Mouse (Mus musculus) A20 (cell line): ENCODE measurements around the gene Pde4d.

Experiments
- DNase-seq: peaks from one replicate; pipeline ENCODE4 v3.0.0-alpha.2; 2011; ENCODE audit warnings: low read depth, low spot score

The Pde4d gene

DNA sequence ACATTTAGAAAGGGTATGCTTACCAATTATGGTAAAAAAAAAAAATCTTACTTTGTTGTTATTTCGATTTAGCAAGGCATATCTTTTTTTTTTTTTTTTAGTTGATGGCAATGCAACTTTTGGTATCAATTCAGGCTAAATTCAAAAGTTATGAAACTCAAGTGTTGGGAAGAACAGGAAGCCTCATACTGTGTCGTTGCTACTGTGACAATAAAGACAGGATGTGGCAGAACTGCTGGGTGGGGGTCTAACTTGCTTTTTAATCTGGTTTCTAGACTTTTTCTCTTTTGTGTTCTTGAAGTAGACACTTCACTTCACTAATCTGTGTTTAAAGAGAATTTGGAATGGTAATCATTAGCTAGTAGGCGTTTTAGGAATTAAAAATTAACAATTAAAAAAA is 147.2 kb downstream of the Pde4d start:
- DNase-seq, result no peak

DNA sequence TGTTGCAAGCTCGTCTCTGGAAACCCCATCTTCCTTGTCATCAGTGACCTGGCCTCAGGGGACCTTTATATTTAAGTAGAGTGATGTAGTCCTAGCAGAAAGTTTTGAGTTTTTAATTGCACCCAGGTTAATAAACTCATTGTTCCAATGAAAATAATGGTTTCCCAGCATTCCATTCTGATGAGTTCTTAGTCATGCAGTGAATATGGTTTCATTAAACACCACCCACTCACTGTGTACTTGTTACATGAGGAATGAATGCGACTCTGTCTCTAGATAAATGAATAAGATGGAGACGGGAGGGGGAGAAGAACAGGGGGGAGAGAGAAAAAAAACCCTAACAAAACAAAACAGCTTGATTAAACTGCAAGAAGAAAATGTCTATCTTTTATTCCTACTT is 148.9 kb downstream of the Pde4d start:
- DNase-seq, result no peak

DNA sequence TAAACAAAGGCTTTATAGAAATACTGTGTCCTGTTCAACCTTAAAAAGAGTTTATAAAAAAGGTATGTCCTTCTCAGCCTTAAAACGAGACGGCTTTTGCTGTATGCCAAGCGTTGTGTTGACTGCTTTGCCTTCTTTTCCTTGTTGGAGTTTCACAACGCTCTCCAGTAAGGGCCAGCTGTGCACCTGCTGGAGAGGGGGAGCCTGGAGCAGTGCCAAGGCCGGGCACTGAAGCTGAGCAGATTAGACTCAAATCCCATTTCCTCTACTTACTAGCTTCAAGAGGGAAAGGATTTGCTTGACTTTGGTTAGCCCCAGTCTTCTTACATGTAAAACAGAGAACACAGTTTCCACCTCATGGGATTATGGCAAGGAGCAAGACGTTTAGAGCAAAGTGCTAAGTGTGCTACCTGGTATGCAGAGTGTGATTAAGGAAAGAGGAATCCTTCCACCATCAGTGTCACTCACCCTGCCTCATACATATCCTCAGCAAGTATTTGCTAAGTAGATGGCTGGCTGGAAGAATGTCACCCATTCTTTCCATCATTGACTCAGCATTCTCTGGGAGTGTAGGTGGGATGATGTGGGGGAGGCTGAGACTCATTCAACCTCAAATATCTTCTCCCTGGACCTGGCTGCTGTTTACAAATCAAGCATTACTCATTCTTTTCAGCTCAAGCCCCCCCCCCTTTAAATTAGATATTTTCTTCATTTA is 149.6 kb downstream of the Pde4d start:
- no peak for DNase-seq

DNA sequence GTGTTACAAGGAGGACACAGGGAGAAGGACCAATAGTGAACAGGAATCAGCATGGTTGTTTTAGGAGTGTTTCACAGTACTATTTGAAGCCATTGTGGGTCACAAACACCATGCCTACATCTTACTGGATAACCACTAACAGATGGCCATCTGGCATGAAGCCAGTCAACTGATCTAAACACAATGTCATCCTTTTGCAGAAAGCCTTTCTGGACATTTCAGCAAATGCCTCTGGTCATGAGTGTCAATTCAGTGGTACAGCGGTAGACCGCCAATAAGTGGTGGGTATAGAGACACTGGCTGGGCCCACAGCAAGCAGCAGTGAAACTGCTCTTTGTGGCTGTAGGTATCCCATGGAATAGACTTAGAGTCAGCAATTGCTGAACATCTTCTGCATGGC is 151.3 kb downstream of the Pde4d start:
- DNase-seq, result no peak

DNA sequence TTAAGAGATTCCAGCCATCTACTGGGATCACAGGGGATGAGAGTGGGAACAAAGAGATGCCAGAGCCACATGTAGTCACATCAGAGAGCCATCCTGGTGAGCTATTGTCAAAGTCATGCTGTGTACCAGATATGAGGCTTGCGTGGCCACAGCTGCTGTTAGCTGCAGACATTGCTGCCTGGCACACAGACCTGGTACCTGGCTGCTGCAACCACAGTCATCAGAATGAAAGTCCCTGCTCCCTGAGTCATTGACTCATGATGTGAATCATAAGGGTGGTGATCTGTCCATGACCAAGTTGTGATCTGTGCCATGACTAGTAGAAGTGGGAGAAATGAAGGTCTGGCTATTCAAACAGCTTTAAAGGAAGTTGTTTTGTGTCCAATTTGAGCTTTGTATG is 153.8 kb downstream of the Pde4d start:
- no peak for DNase-seq

DNA sequence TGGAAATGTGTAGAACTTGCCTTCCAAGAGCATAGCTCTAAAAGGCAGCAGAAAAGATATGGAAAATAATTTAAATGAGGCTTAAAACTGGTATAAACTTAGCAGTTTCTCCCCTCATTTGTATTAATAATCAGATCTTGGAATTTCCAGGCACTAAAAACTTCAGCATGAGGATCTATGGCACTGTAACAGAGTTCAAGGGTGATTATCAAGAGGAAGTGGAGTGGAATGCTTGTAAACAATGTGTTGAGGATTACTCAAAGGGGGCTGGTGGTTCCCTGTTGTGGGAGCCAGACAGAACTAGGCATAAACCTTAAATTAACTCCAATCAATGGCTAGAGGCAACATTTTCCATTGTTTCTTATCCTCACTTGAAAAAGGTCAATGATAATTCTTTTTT is 154.5 kb downstream of the Pde4d start:
- no peak for DNase-seq

DNA sequence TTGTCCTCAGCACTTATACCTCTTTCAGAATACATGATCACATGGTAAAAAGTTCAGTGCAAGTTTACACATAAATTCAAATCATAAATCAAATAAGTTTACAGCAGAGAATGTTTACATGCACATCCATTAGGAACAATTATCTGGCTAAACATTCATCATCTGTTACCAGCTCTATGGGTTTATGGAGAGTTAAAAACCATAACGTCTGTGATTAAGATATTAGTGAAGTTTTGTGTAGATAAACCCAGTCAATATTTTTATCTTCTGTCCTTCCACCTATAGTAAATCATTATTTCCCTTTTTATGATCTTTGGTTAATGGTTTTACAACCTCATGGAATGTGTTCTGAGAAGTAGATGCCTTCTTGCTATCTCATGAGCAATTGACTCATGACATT is 168.5 kb downstream of the Pde4d start:
- DNase-seq, result no peak

DNA sequence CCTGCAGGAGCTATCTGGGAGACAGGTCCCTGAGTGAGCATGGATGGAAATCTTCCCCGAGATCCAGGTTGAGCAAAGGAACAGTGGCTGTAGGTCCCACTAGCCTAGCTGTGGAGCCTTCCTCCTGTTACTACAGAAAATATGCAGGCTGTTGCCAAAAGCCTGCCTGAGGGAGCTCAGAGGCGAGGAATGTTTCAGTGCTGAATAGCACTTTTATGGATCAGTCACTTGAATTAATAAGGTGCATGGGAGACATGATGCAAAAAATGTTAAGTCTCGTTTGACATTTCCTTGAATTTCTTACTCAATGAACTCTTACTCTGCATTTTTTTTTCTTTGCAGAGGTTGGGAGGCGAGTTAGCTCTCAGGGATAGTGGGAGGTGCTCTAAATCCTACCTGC is 172.9 kb downstream of the Pde4d start:
- no peak for DNase-seq

DNA sequence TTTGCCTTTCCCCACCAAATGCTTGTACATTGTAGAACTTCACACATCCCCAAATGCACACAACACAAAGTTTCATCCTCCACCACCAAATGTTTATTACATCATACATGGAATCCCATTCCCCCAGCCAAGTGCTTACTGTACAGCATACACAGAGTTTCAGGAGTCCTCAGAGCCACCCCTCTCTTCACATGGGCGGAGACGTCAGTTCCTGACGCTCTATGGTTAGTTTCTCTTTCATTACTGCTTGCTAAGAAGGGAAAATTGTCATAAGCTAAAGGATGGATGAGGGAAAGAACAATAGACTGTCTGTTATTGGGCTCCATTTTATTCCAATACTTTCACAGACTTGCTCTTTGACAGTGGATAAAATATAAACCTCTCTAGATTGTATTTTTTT is 174.2 kb downstream of the Pde4d start:
- DNase-seq, result no peak

DNA sequence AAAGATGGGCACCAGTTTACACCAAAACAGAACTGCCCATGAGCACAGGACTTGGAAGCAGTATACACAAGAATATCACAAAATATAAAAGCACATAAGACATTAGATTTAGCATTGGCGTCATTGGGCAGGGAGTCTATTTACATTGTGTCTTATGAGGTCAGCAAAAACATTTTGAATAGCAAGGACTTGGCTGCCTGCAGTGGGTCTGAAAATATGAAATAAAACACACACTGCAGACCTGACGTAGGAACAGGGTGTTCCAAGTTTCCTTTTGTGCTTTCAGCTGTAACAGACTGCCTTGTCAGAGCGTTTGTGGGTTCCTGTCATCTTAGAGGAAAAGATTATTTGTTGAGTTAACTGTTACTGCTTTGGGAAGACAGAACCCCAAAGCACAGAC is 176.4 kb downstream of the Pde4d start:
- no peak for DNase-seq

DNA sequence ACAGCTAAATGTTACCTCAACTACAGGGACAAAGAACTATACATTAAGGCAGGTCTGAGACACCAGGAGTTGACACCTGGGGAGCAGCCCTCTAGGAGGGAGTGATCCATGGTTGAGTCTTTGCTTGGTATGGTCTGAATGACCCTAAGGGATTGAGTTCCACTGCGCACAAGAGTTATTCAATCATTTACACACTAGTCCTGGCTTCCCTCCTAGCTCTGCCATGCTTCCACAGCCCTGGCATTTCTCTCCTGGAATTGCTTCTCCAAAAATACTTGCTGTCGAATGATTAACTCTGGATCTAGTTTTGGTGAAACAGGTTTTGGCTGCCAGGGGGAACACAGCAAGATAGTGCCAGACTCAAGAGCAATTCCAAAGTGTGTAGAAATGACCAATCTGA is 178.8 kb downstream of the Pde4d start:
- no peak for DNase-seq

DNA sequence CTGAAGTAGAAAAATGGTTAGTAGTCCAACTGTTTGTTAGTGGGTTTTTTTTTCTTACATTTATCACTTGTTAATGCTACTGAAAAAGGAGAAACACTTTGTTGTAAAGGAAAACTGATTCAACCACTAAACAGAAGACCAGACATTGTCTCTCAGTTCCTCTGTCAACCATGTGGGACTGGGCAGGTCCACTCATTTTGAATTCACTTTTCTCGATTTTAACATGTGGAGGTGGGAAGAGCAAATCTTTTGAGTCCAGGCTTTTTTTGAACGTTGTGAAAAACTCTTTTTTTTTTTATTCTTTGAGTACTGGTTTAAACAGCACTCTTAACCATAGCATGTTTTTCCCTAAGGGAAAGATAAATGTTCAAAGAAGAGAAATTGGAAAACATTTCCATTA is 180.8 kb downstream of the Pde4d start:
- no peak for DNase-seq

DNA sequence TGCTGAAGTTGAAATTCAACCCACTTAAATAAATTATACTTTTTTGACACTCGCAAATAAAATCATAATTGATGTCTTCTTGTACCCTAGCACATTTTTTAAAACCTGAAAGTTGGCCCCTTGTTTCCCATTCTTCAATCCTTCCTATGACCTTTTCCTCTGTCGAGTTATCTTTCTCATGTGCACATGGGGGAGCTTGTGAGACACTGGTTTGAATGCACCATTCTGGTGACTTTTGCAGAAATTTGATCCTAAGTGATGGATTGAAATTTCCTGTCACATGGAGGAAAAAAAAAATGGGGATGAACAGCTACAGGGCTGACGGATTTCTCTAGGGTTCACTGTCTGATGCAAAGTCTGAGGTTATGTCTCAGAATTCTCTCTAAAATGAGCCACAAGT is 181.5 kb downstream of the Pde4d start:
- DNase-seq, result no peak

DNA sequence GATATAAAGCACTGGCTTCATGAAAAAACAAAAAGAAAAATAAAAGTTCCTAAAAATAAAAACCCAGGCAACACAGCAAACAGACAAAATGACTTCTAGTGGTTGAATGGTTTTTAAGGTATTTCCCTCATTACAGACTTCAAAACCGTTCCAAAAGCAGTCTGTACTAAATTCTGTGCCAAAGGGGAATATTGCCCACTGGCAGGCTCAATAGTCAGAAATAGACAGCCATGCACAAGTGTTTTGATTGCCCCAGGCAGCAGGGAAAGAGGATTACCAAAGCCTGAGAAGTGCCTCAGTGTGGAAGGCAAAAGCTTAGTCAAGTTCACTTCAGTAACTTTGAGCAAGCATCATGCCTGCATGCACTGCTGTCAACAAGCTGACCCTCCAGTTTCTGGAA is 186.8 kb downstream of the Pde4d start:
- no peak for DNase-seq

DNA sequence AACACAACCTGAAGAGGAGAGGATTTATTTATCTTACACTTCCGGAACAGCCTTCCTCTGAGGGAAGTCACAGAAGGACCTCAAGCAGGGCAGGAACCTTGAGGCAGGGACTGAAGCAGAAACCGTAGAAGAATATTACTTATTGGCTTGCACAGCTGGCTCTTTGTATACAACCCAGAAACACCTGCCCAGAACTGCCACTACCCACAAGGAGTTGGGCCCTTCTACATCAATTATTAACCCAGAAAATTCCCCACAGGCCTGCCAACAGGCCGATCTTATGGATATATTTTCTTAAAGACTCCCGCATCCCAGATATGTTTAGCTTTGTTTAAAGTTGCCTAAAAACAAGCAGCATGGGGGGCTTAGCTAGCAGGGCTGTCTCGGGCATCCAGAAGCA is 192.5 kb downstream of the Pde4d start:
- DNase-seq, result no peak

DNA sequence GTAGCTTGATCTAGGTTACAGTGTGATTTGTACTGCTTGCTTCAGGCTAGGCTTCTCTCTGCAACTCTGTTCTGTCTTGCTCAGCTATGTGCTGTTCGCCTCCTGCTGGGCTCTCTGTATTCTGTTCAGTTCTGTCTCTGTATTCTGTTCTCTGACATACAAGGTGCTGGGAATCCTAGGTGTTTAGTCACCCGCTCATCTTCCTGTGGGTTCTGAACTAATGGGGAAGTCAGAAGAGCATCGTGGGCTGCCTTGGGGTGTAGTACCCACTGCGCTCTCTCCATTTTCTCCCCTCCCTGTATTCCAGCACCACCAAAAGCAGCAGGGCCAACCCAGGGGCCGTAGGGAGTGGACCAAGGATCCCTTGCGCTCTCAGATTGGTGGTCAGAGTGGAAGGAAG is 197.1 kb downstream of the Pde4d start:
- no peak for DNase-seq

DNA sequence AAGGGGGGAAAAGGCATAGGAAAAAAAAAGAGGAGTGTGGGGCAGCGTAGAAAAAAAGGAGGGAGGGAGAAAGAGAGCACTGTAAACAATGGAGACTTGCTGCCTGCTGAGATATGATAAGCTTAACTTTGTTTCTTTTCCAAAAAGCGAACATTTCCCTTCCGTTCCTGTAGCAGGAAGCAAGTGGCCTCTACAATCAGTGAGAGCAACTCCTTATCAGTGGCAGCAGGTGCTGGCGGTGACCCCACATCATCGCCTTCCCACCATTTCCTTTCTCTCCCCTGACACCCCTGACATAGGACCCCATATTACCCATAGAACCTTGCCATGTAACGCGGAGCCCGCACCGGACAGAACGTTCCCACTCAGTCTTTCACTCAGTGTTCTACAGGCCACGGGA is 197.5 kb downstream of the Pde4d start:
- DNase-seq, result no peak

DNA sequence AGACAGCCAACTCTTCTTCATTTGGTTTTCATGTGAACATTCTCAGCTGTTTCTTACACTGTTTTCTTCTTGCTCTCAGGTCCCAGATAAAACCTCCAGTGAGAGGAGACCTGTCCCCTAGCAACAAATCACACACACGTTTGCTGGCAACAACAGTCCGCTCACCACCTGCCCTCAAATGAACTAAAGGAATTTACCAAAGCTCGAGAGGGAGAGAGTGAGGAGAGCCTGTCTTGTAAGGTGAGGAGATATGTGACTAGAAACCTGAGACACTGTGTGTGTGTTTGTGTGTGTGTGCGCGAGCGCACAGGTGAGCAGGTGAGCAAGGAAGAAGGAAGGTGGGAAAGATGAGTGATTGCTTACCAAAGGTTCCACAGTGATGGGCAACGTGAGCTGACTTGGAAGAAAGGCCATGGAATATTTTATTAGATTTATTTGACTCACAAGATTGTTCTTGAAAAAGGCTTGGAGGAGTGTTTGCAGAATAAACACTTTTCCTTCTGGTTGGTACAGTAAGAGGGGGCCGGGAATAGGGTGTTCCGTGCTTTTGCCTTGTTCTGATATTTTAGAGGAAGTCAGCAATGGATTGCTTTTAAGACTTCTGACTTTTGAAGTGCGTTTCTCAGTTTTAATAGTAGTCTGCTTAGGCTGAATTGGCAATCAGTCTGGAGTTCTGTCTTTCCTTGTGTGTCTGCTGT is 204.4 kb downstream of the Pde4d start:
- no peak for DNase-seq

DNA sequence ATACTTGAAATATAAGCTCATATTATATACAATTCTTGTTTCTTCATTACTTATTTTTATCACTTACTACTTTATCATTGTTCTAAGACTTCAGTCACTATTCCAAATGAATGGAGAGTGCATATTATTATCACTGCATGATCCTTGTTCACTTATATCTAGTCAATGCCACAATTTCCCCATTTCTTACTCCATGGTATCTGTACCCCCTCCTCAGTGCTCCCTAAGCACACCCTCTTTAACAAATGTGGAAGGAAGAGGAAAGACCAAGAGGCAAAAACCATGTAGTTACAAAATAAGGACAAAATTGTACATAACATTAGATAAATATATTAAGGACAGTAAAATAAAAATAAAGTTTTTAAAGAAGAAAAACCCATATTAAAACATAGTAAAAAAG is 216.8 kb downstream of the Pde4d start:
- DNase-seq, result no peak

DNA sequence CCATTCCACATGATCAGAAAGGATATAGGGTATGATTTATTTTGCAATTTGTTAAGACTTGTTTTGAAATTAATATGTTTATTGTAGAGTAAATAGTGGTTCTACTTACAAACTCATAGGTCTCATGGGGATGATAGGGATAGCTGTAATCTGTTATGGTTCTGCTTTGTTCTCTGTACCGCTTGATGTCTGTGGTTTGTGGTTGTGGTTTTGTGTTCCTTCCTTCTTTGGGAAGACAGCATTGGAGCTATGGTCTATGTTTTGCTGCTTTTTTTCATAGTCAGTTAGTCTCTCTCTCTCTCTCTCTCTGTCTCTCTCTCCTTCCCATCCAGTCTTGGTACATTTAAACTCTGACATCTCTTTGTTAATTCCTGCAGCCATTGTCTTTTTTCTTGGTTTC is 217.3 kb downstream of the Pde4d start:
- no peak for DNase-seq

DNA sequence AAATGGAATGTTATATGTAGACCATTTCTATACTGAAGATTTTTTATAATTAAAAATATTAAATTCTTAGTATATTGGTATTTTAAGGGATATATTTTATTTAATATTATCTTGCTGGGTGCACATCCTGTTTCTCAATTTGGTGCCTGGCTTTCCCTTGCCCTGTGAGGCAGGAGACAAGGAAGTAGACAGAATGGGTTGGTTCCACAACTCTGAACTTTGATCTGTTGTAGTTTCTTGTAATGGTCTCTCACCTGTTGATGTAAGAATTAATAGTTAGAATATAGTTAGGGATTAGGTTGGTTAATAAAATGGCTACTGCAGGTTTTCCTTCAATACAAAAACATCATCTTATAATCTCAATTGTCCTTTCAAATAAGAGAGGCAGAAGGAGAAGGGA is 227.3 kb downstream of the Pde4d start:
- no peak for DNase-seq

DNA sequence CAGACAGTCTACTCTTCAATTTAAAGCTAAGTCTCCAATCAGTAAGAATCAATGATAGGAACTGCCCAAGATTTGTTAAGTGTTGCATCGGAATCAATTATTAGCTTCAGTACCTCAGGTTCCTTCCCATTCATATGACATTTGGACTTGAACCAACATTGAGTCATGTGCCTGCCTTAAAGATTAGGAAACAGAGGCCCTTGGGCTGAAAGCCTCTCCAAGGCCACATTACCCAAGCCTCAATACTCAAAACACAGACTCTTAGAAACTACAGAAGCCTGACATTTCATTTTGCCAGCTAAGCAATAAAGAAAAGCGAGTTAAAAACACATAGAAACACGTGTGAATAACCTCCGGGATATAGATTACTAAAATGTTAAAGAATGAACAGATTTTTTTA is 233.3 kb downstream of the Pde4d start:
- no peak for DNase-seq

DNA sequence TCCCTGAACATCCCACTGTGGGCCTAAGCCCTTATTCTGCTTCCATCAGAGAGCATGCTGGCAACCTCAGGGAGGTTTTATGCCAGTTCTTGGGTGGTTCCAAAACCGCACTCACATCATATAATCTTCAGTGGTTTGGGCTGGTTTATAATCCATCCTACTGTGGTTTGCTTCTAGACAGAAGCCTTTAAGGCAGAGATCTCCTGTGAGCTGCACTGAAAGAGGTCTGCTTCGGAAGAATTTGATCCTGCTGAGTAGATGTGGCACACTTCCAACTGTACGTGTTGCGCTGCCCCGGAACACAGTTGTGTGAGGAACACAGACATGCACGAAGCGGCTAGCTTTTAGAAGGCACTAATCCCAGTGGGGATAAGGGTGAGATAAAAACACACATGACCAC is 236.1 kb downstream of the Pde4d start:
- no peak for DNase-seq

DNA sequence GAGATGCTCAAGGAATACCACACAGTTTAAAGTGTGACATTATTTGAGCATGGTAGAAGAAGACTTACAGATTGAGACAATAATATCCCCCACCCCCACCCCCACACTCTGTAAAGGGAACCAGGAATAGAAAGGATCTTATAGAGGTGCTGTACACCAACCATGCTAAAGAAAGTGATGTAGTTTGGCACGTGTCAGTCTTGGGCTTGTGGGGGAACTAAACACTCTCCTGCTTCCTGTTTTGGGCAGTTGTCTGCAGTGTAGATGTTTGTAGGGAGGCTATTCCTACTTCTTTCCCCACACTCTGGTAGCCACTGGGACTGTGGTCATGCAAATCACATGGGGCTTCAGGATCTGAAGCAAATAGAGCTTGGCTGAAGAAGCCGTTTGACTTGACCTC is 236.5 kb downstream of the Pde4d start:
- no peak for DNase-seq
